Mouse (Mus musculus) stomach, postnatal 0 days (tissue): Measurements from ENCODE around the gene Vgll2.

Source experiments
- CTCF ChIP-seq: IDR thresholded peaks from 2 replicates; pipeline ENCODE4 v1.5.1; 2016; ENCODE audit warnings: antibody characterized with exemption, low read depth, mild to moderate bottlenecking, moderate library complexity
- EP300 ChIP-seq: optimal IDR thresholded peaks from 2 replicates; pipeline ENCODE3; 2016; ENCODE audit warnings: antibody characterized with exemption

- TF ChIP-seq CTCF: no peak
- TF ChIP-seq EP300: no peak
Measured at GRCm38 (mm10) chr10:52029421-52030080, 7.2 kb downstream of the Vgll2 start.
